Mouse (Mus musculus) v-Abl transformed pro-B cells (cell line): Measurements from ENCODE around the gene Tmem54.

ENCODE experiments used
- in situ Hi-C, 2 experiments: fragments of 400-800 bp; cut with MboI; formaldehyde crosslinking; loops; one replicate each; pipeline ENCODE4 v1.15.1; 2025; ENCODE audit not compliant: unreplicated experiment in 2 of 2

Tmem54 gene

GRCm38 (mm10) chr4:129122719-129123118 is 17.4 kb downstream of the Tmem54 start:
- in situ Hi-C loops: no loop called here

- in situ Hi-C loops: no loop called here
These were observed 19.4 kb downstream of the Tmem54 start for GRCm38 (mm10) chr4:129124652-129125146.

- in situ Hi-C loops: no loop called here
These were observed 20.5 kb downstream of the Tmem54 start for GRCm38 (mm10) chr4:129125736-129126451.

- in situ Hi-C loops: no loop called here
These were observed 23.4 kb downstream of the Tmem54 start for GRCm38 (mm10) chr4:129128582-129129338.

GRCm38 (mm10) chr4:129129387-129129786 is 24.0 kb downstream of the Tmem54 start:
- in situ Hi-C loops: no loop called here

GRCm38 (mm10) chr4:129130149-129130548 is 24.8 kb downstream of the Tmem54 start:
- in situ Hi-C loops: loop anchor here (5.0 kb wide), 2 partner anchors 147 to 327 kb away; no protein-coding TSS in a partner anchor

GRCm38 (mm10) chr4:129130755-129131303 is 25.5 kb downstream of the Tmem54 start:
- in situ Hi-C loops: loop anchor here (5.0 kb wide), 2 partner anchors 146 to 326 kb away; no protein-coding TSS in a partner anchor

GRCm38 (mm10) chr4:129134799-129135585 is 29.6 kb downstream of the Tmem54 start:
- in situ Hi-C loops: loop anchor here (5.0 kb wide), 2 partner anchors 142 to 322 kb away; no protein-coding TSS in a partner anchor

GRCm38 (mm10) chr4:129135637-129136036 is 30.3 kb downstream of the Tmem54 start:
- in situ Hi-C loops: loop anchor here in 1 of 2 experiments (5.0 kb wide), 1 partner anchor 322 kb away; no protein-coding TSS in a partner anchor

GRCm38 (mm10) chr4:129136189-129136578 is 30.8 kb downstream of the Tmem54 start:
- in situ Hi-C loops: loop anchor here in 1 of 2 experiments (5.0 kb wide), 1 partner anchor 321 kb away; no protein-coding TSS in a partner anchor

- in situ Hi-C loops: loop anchor here in 1 of 2 experiments (5.0 kb wide), 1 partner anchor 321 kb away; no protein-coding TSS in a partner anchor
These were observed 31.4 kb downstream of the Tmem54 start, which contains the start of gene Fndc5 for GRCm38 (mm10) chr4:129136579-129137391. Gene Fndc5, plus strand, starts transcription at chr4:129136999.

GRCm38 (mm10) chr4:129137392-129138321 is 32.3 kb downstream of the Tmem54 start:
- in situ Hi-C loops: loop anchor here in 1 of 2 experiments (5.0 kb wide), 1 partner anchor 320 kb away; no protein-coding TSS in a partner anchor

- in situ Hi-C loops: loop anchor here in 1 of 2 experiments (5.0 kb wide), 1 partner anchor 318 kb away; no protein-coding TSS in a partner anchor
These were observed 34.3 kb downstream of the Tmem54 start for GRCm38 (mm10) chr4:129139642-129140041.

GRCm38 (mm10) chr4:129140808-129141207 is 35.5 kb downstream of the Tmem54 start:
- in situ Hi-C loops: no loop called here

- in situ Hi-C loops: no loop called here
These were observed 36.5 kb downstream of the Tmem54 start for GRCm38 (mm10) chr4:129141560-129142438.

- in situ Hi-C loops: no loop called here
These were observed 37.2 kb downstream of the Tmem54 start for GRCm38 (mm10) chr4:129142439-129143045.

- in situ Hi-C loops: no loop called here
These were observed 38.2 kb downstream of the Tmem54 start for GRCm38 (mm10) chr4:129143509-129143908.
